Mouse (Mus musculus) left cerebral cortex, adult 2 months (tissue): Measurements from ENCODE around the gene Meiob. TPM values are rescaled to one million over a fixed set of nuclear protein-coding genes. Genes with fewer than 3 reads are reported as not detected.

Experiments used
- DNase-seq, 2 experiments: peaks; one replicate each; pipeline ENCODE4 v3.0.0; 2021 to 2022; ENCODE audit warnings: low spot score in 2 of 2, mixed read lengths in 1 of 2; ENCODE audit errors: extremely low spot score in 1 of 2
- H3K27ac ChIP-seq: fragments of 200-600 bp; 2 replicates; pipeline ENCODE4 v1.8.1; 2022
- H3K4me3 ChIP-seq: fragments of 200-600 bp; 2 replicates; pipeline ENCODE4 v1.8.1; 2022
- CTCF ChIP-seq: fragments of 200-600 bp; IDR thresholded peaks from 2 replicates; pipeline ENCODE4 v1.8.1; 2022; ENCODE audit warnings: antibody characterized with exemption, mild to moderate bottlenecking, moderate library complexity
- intact Hi-C: fragments of 180-260 bp; cut with DNase I; formaldehyde crosslinking; loops from one replicate; pipeline ENCODE4 v1.15.1; 2025
- long read RNA-seq, 2 experiments: library from polyadenylated mRNA; stranded (forward); transcript quantifications; one replicate each; pipeline ENCODE4 v2.0.0; 2021; ENCODE audit warnings: borderline mapping rate in 2 of 2
- total RNA-seq, 2 experiments: library from RNA; stranded (reverse); gene quantifications; 2 replicates each; pipeline ENCODE4 v1.2.3; 2021

The Meiob gene
- not detected for total RNA-seq
- long read RNA-seq, experiment 1, result 0 reads
- long read RNA-seq, experiment 2, result 0 reads

DNA sequence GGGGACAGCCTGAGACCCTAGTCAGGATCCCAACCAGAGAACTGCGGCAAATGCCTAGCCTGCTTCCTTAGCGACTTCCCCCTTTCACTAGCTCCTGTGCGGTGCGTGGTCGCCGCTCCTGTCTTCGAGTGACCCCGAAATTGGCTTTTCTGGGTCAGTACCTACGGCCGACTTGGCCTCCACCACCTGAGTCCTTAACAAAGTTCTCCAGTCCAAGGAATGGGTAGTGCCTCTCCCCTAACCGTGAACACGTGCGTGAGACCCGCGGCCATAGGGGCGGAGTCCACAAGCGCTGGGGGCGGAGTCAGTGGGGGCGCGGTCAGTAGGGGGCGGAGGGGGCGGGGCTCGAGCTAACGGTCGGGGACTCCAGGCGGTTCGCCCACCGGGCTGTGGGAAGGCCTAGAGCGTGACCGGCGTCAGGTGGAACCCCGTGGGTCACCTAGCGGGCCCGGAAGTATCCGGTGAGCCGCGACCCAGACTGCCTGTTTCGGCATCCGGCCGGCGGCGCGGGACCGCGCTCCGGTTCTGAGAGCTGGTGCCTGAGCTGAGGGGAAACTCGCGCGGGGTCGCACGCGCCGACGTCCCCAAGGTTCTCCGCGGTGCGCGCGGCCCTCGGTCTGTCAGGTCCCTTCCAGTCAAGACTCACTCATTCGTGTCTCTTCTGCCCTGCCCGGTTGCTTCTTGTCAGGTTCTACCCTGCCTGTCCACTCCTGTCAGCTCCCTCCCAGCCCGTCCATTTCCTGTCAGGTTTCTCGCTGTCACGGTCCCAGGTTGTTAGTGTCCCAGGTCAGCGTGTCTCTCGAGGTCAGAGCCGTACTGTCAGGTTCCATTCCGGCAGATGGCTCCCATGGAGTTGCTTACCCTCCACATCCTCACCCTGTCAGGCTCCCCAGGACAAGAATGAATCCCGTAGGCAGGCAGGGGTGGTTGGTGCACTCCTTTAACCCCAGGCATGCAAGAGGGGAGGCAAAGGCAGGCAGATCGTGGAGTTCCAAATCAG, at the start of gene Meiob:
Gene Meiob, plus strand, starts transcription at position 338 of the 1,000 bp plus-strand sequence.
- intact Hi-C loops, result no loop called here
- peak; percentile 13 to 19 for DNase-seq
- Histone ChIP-seq H3K4me3 (peak within 1 kb of the TSS; percentile 51), H3K27ac (no peak within 1 kb of the TSS)
- no peak for TF ChIP-seq CTCF

- no peak overlapping the region for H3K4me3 ChIP-seq
- intact Hi-C loops, result no loop called here
- DNase-seq, result no peak
- TF ChIP-seq CTCF, result no peak
- no peak overlapping the region for H3K27ac ChIP-seq
Observed at GRCm38 (mm10) chr17:24757394-24757793, 46.7 kb upstream of the Meiob start.

DNA sequence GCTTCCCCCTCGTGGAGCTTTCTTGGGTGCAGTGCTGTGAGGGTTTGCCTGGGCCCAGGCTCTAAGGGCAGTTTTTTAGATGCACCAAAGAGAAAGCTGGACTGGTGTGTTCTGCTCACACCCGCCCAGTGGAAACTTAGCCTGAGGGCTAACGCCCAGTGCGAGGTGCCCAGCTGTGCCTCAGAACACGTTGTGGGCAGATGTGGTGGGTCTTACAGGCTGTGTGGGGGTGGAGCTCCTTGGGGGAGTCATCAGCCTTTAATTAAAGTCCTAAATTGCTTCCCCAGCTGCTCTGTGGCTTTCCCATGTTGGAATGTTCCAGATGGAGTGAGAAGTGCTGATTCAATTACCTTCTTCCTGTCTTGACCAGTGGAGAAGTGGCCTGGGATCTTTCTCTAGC, 43.0 kb upstream of the Meiob start:
- DNase-seq, result no peak

DNA sequence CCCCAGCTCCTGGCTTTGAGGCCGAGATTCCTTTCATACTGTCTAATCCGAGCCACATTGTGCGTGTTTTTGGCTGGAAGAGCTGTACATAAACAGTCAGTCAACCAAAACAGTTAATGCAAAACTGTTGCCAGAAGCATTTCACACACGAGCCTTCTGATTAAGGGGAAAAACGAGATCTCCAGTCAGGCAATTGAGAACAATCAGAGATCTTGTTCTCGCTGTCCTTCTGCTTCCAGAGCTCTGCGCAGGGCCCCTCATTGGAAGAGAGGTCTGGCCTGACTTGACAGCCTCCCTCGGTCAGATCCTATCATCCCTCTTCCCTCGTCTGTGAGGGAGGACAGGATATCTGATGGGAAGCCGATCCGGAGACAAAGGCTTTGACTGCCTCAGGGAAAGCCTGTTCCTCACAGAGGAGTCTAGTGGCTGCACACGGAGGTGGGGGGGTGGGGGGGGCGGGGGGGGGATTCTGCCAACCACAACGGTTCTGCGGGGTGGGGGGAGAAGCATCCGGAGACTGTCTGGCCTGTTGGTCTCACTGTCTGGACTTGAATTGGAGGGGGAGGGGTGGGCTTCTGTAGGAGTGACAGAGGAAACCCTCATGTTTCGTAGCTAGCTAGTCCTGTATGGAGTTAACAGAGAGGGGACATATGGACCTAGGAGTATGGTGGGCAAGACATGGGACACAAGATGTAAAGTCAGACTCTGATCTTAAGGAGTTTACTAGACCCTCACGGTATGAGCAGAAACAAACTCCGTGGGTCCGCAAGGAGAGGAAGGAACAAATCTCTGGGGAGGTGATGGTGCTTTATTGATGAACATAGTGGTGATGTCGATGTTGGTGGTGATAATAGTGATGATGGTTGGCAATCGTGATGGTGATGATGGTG, 38.8 kb upstream of the Meiob start:
- Histone ChIP-seq H3K4me3 (no peak overlapping the region), H3K27ac (no peak overlapping the region)
- DNase-seq, result no peak
- TF ChIP-seq CTCF, result no peak
- intact Hi-C loops, result no loop called here

More for the DNA sequence above, 43.0 kb upstream of the Meiob start:
- no peak for TF ChIP-seq CTCF
- no peak overlapping the region for H3K27ac ChIP-seq
- H3K4me3 ChIP-seq, result no peak overlapping the region
- intact Hi-C loops, result no loop called here

DNA sequence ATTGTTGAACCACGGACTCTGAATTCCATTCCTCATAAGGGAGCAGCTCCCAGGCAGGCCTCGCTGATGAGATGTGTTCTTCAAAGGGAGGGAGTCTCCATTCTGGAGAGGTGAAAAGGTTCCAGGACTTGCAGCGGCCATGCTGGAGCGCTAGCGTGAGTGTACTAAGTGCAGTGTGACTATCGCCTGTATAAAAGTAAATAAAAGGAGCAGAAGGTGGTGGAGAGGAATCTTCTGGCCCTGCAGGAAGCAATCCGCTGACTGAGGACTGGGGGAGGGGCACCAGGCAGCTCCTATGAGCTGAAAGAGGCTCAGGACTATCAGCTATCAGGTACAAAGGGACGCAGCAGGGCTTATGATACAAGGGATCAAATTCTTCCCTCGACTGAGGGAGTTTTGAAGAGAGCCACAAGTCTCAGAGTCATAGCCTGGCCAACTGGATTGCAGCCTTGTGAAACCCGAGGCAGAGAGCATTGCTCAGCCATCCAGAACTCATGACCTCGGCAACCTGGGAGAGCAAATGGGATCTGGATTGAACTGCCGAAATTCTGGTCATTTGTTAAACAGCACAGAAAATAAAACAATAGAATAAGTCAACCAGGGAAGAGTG, 37.7 kb upstream of the Meiob start:
- no peak for DNase-seq
- no peak overlapping the region for H3K4me3 ChIP-seq
- intact Hi-C loops, result no loop called here
- no peak for TF ChIP-seq CTCF
- H3K27ac ChIP-seq, result no peak overlapping the region

DNA sequence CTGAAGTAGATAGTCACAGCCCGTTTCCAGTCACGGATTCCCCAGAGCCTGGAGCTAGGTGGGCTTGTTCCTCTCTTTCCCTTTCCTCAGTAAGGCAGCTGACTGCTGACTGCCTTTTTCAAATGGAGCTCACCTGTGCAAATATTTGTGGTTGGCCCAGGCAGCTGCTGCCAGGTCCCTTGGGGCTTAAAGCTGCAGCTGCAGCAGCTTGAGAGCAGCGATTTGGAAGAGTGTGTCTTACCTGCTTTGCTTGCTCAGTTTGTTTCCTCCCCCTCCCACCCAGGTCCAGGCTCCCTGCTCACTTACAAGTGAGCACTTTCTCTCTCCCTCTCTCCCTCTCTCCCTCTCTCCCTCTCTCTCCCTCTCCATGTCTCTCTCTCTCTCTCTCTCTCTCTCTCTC, 34.9 kb upstream of the Meiob start:
- no peak overlapping the region for H3K4me3 ChIP-seq
- no peak overlapping the region for H3K27ac ChIP-seq
- intact Hi-C loops, result no loop called here
- no peak for DNase-seq
- TF ChIP-seq CTCF, result no peak

- no peak for DNase-seq
- intact Hi-C loops, result no loop called here
- TF ChIP-seq CTCF, result no peak; the same call in 1 of the 2 replicates
- Histone ChIP-seq H3K27ac (no peak overlapping the region), H3K4me3 (no peak overlapping the region)
Observed at GRCm38 (mm10) chr17:24773241-24773640, 30.8 kb upstream of the Meiob start.

- intact Hi-C loops, result no loop called here
- TF ChIP-seq CTCF, result no peak
- DNase-seq, result no peak
- Histone ChIP-seq H3K4me3 (no peak overlapping the region), H3K27ac (no peak overlapping the region)
Observed at GRCm38 (mm10) chr17:24775173-24775572, 28.9 kb upstream of the Meiob start.

- intact Hi-C loops, result no loop called here
- DNase-seq, result no peak
- Histone ChIP-seq H3K4me3 (no peak overlapping the region), H3K27ac (no peak overlapping the region)
- no peak for TF ChIP-seq CTCF
Observed at GRCm38 (mm10) chr17:24777073-24777472, 27.0 kb upstream of the Meiob start.

DNA sequence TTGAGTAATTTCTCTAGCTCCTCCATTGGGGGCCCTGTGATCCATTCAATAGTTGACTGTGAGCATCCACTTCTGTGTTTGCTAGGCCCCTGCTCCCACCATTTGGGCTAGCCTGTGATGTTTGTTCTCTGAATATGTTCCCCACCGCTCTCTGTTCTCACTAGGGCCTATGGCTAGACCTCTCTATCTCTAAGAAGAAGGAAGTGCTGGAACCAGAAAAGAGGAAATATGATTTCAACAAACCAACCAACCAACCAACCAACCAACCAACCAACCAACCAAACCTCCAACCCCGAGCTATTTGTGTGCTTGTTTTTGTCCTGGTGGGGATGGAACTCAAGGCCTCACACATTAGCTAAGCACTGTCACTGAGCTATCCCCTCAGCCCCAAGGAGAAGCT, 23.3 kb upstream of the Meiob start:
- no peak for TF ChIP-seq CTCF
- intact Hi-C loops, result no loop called here

DNA sequence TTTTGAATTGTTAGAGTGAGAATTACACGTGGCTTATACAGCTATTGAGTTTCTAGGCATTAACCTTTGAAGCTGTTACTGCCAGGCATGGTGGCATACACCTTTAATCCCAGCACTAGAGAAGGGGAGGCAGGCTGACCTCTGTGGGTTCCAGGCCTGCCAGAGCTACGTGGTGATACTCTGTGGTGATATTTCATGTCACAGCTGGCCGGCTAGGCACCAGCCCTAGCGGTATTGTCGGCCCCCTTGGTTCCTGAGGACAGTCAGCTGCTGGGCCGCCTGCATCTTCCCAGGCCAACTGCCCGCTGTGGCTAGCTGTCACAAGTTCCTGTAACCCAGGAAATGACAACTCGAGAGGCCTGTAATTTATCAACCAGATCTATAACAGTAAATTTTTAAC, 11.9 kb upstream of the Meiob start:
- Histone ChIP-seq H3K27ac (no peak overlapping the region), H3K4me3 (no peak overlapping the region)
- DNase-seq, result no peak
- intact Hi-C loops, result no loop called here
- TF ChIP-seq CTCF, result no peak

More for the DNA sequence above, 23.3 kb upstream of the Meiob start:
- H3K4me3 ChIP-seq, result no peak overlapping the region
- DNase-seq, result no peak
- no peak overlapping the region for H3K27ac ChIP-seq
